Mouse (Mus musculus): ENCODE results near the gene Racgap1.

Racgap1 gene

GRCm38 (mm10) chr15:99590429-99591084, 60.9 kb downstream of the Racgap1 start, which contains the start of gene Aqp5:
Gene Aqp5 (plus strand): TSS chr15:99590782.
- no peak for DNase-seq (ENCODE audit: low spot score in 2 of 2)

- no peak for DNase-seq (ENCODE audit: low spot score in 2 of 2)
These were observed 61.8 kb downstream of the Racgap1 start for GRCm38 (mm10) chr15:99589704-99590103.

- DNase-seq (ENCODE audit: low spot score in 2 of 2) = no peak
These were observed 62.2 kb downstream of the Racgap1 start for GRCm38 (mm10) chr15:99589237-99589636.

GRCm38 (mm10) chr15:99586525-99586924, 64.9 kb downstream of the Racgap1 start:
- no peak for DNase-seq (ENCODE audit: low spot score in 2 of 2)

- no peak for DNase-seq (ENCODE audit: low spot score in 2 of 2)
These were observed 65.7 kb downstream of the Racgap1 start for GRCm38 (mm10) chr15:99585741-99586140.

- DNase-seq (ENCODE audit: low spot score in 2 of 2) = no peak
These were observed 66.9 kb downstream of the Racgap1 start for GRCm38 (mm10) chr15:99584407-99585202.

- no peak for DNase-seq (ENCODE audit: low spot score in 2 of 2)
These were observed 67.8 kb downstream of the Racgap1 start for GRCm38 (mm10) chr15:99583463-99584344.

GRCm38 (mm10) chr15:99578802-99579485, 72.5 kb downstream of the Racgap1 start, which contains the start of gene Aqp2:
Gene Aqp2 (plus strand): TSS chr15:99579055.
- no peak for DNase-seq (ENCODE audit: low spot score in 2 of 2)
